Mouse (Mus musculus): Measurements from ENCODE around the gene Inpp4a.

DNA sequence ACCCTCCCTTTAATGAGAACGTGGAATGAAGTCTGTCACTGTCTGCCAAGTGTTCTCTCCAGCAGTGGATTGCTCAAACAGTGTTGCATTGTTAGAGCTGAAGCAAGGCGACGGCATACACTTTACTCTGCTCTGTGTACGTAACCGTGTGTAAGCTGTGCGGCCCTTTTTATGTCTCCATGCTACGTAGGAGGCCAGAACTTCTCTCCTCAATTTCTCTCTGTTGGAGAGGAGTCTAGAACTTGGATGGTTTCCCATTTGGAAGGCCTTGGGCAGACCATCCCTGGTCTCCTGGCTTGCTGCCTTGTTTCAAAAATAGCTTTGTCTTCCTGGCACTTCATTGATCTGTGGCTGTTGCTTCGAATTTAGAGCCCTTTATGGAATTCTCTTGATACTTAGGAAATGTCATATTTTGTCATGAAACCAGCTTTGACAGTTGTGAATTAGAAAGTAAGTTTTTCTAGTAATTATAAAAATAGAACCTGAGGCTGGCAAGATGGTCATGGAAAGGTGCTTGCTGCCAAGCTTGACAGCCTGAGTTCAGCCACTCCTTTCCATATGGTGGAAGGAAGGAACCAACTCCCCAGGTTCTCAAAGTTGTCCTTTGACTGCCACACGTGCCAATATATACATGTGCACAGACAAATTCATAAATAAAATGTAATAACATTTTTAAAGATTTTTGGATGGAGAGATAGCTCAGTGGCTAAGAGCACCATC lies 47.9 kb downstream of the Inpp4a start:
- TF ChIP-seq POLR2A (IDR thresholded peaks at IDR 0.05; ENCODE audit: extremely low read depth, insufficient read depth, low read length) (no peak), CTCF (IDR thresholded peaks at IDR 0.05; ENCODE audit: extremely low read depth, insufficient read depth, low read length) (no peak)
